Mouse (Mus musculus) lung, adult 2 months (tissue): ENCODE measurements around the gene Angptl6.
A peak's percentile ranks its signal among the peaks of the same experiment; 100 is the strongest.

ENCODE experiments used
- CTCF ChIP-seq: fragments of 200-500 bp; IDR thresholded peaks from 2 replicates; pipeline ENCODE4 v1.5.1; 2011; ENCODE audit warnings: mild to moderate bottlenecking, low read length, control low read depth; ENCODE audit not compliant: insufficient read depth
- POLR2A ChIP-seq: fragments of 200-500 bp; IDR thresholded peaks from 2 replicates; pipeline ENCODE4 v1.6.1; 2011; ENCODE audit warnings: low read depth, mild to moderate bottlenecking, control low read depth, low read length, borderline replicate concordance; ENCODE audit errors: extremely low read depth

- TF ChIP-seq CTCF (peak; percentile 53), POLR2A (no peak)
Observed at GRCm38 (mm10) chr9:20861821-20862220, 17.7 kb downstream of the Angptl6 start.
